In the genomic region with DNA sequence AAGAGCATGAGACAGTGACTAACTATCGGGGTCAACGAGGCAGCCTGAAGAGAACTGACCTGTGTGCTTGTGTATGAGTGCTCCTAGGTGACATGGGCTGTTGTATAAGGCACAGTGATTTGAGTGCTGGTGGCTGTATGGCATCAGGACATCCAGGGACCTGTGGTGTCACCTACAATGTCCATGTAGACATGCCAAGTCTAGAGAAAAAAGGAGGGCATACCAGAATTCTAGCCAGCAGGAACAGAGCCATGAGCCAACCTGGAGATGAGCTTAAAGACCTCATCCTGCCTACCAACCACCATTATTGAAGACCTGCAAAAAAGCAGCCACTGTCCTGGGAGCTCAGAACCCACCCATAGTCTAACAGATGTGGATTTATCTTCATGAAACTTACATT, we compare ENCODE assay signal across 21 mouse cellular contexts.
"Had no signal": no experiment of that assay in that cellular context is flagged by ENCODE, and none has a peak within 500 bp of the region (broad histone marks: within the 10 kb centered on the region; RNA-seq: fewer than 3 reads in every experiment).

No protein-coding gene starts in this region.

- H3K27me3 ChIP-seq: limb, embryonic 13.5 days; liver, embryonic 12.5 days; liver, embryonic 15.5 days; lung, embryonic 15.5 days; megakaryocyte, embryonic 14.5 days; midbrain, embryonic 13.5 days; neural tube, embryonic 13.5 days had no signal

- H3K36me3 ChIP-seq: limb, embryonic 10.5 days; limb, embryonic 13.5 days; liver, embryonic 12.5 days; liver, embryonic 15.5 days; lung, embryonic 15.5 days; midbrain, embryonic 10.5 days; midbrain, embryonic 13.5 days; neural tube, embryonic 13.5 days had no signal

- H3K9me3 ChIP-seq: limb, embryonic 10.5 days; liver, embryonic 15.5 days; lung, embryonic 15.5 days; megakaryocyte, embryonic 14.5 days; midbrain, embryonic 10.5 days; neural tube, embryonic 13.5 days had no signal

- DNase-seq: kidney, postnatal 25 days; layer of hippocampus, adult 9-11 months; liver; lung, adult 18-20 months; lung, postnatal 10 days; lung, postnatal 36 days; thymus, adult 18-20 months; thymus, postnatal 36 days had no signal

- H3K27ac ChIP-seq: kidney, postnatal 0 days; layer of hippocampus, adult 2 months; limb, embryonic 10.5 days; limb, embryonic 13.5 days; liver, embryonic 12.5 days; liver, embryonic 15.5 days; lung, embryonic 15.5 days; midbrain, embryonic 10.5 days; midbrain, embryonic 13.5 days; neural tube, embryonic 13.5 days had no signal

- H3K4me3 ChIP-seq: layer of hippocampus, adult 2 months; limb, embryonic 10.5 days; limb, embryonic 13.5 days; liver, embryonic 12.5 days; liver, embryonic 15.5 days; lung, embryonic 15.5 days; megakaryocyte, embryonic 14.5 days; midbrain, embryonic 10.5 days; midbrain, embryonic 13.5 days; myocyte; neural tube, embryonic 13.5 days had no signal

- H3K9ac ChIP-seq: limb, embryonic 13.5 days; liver, embryonic 12.5 days; liver, embryonic 15.5 days; lung, embryonic 15.5 days; midbrain, embryonic 13.5 days; neural tube, embryonic 13.5 days had no signal

- ATAC-seq: liver, embryonic 12.5 days; midbrain, embryonic 13.5 days; midbrain, embryonic 16.5 days had no signal

- H3K4me1 ChIP-seq: limb, embryonic 10.5 days; limb, embryonic 13.5 days; liver, embryonic 12.5 days; liver, embryonic 15.5 days; lung, embryonic 15.5 days; midbrain, embryonic 10.5 days had no signal
